Comparison of ENCODE assay signal across 11 mouse cellular contexts in the genomic region with DNA sequence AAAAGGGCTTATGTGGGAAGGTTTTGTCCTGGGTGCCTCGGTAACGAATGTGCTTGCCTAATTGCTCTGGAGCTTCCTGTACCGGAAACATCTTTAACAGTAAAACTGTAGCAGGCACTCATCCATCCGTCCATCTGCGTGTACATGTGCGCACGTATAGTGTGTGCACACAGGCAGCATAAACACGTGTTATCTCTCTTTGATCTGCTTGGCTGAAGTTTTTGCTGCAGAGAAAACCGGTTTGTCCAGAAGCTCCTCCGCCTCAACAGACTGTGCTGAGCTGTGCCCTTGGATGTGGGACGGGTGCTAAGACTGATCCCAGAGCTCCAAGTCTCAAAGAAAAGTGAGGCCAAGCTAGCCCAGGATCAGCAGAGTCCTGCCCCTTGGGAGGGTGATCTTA.
A peak's percentile ranks its signal among the peaks of the same experiment; 100 is the strongest.
DNase-seq lines count a peak whose midpoint lies in the region; ATAC-seq and TF ChIP-seq lines count a peak whose summit lies in the region.
"Had no signal": no experiment of that assay in that cellular context is flagged by ENCODE, and none has a peak within 500 bp of the region (broad histone marks: within the 10 kb centered on the region; RNA-seq: fewer than 3 reads in every experiment).

No protein-coding gene starts in this region.

- no peaks in the 10 kb centered on the region for H3K27me3 ChIP-seq in embryonic facial prominence, embryonic 13.5 days
- no peaks in the 10 kb centered on the region for H3K27me3 ChIP-seq in kidney, postnatal 0 days (ENCODE audit: insufficient read depth, low read length)
- no peaks in the 10 kb centered on the region for H3K27me3 ChIP-seq in splenic B cell, adult 2 months (ENCODE audit: control insufficient read depth, insufficient read depth, low read length, poor library complexity, severe bottlenecking)
- H3K27me3 ChIP-seq: hindbrain, embryonic 12.5 days; Patski had no signal

- no peak overlapping the region for H3K9ac ChIP-seq in embryonic facial prominence, embryonic 13.5 days
- no peak overlapping the region for H3K9ac ChIP-seq in kidney, postnatal 0 days (ENCODE audit: low read depth, low read length)
- H3K9ac ChIP-seq: hindbrain, embryonic 12.5 days had no signal

- H3K36me3 ChIP-seq in embryonic facial prominence, embryonic 13.5 days, result no peaks in the 10 kb centered on the region
- no peaks in the 10 kb centered on the region for H3K36me3 ChIP-seq in kidney, postnatal 0 days (ENCODE audit: insufficient read depth, low read length)
- no peaks in the 10 kb centered on the region for H3K36me3 ChIP-seq in splenic B cell, adult 2 months (ENCODE audit: control insufficient read depth, insufficient read depth, low read length, poor library complexity, severe bottlenecking)
- H3K36me3 ChIP-seq: hindbrain, embryonic 12.5 days had no signal

- no peak overlapping the region for H3K4me3 ChIP-seq in embryonic facial prominence, embryonic 13.5 days
- H3K4me3 ChIP-seq in kidney, postnatal 0 days (replicated peaks; ENCODE audit: low read depth, low read length), result no peak overlapping the region
- H3K4me3 ChIP-seq: hindbrain, embryonic 12.5 days had no signal

- no peak for TF ChIP-seq CTCF in kidney, postnatal 0 days (IDR thresholded peaks at IDR 0.05; ENCODE audit: low read depth)

- peaks cover 22% of the 10 kb centered on the region for H3K4me1 ChIP-seq in embryonic facial prominence, embryonic 13.5 days
- H3K4me1 ChIP-seq in kidney, postnatal 0 days (replicated peaks; ENCODE audit: insufficient read depth, low read length), result peaks cover 13% of the 10 kb centered on the region; the same call in 1 of the 2 replicates

- 58% methylated on average over 11 of the region's 11 CpGs for WGBS in embryonic facial prominence, embryonic 13.5 days
- 54% methylated on average over 11 of the region's 11 CpGs for WGBS in kidney, postnatal 0 days

- H3K27ac ChIP-seq in embryonic facial prominence, embryonic 13.5 days, result peak overlapping the region; percentile 60
- H3K27ac ChIP-seq in kidney, postnatal 0 days, result peak overlapping the region; percentile 66
- H3K27ac ChIP-seq: hindbrain, embryonic 12.5 days had no signal

- peak; percentile 61 for ATAC-seq in embryonic facial prominence, embryonic 13.5 days (ENCODE audit: insufficient number of reproducible peaks, insufficient read depth, low FRiP score, low TSS enrichment, low read depth)
- peak; percentile 55 for ATAC-seq in kidney, postnatal 0 days (replicated peaks; ENCODE audit: low FRiP score, low read depth)
- no peak for ATAC-seq in erythroid progenitor cell, adult 5-6 weeks (replicated peaks; ENCODE audit: low FRiP score, poor library complexity, severe bottlenecking)
- ATAC-seq: Patski had no signal

- H3K9me3 ChIP-seq in embryonic facial prominence, embryonic 13.5 days, result no peaks in the 10 kb centered on the region
- H3K9me3 ChIP-seq in kidney, postnatal 0 days (replicated peaks; ENCODE audit: low read length), result no peaks in the 10 kb centered on the region
- H3K9me3 ChIP-seq: hindbrain, embryonic 12.5 days had no signal

- H3K4me2 ChIP-seq in embryonic facial prominence, embryonic 13.5 days, result no peak overlapping the region; the same call in 1 of the 2 replicates
- no peak overlapping the region for H3K4me2 ChIP-seq in kidney, postnatal 0 days (ENCODE audit: low read length)
- H3K4me2 ChIP-seq: hindbrain, embryonic 12.5 days had no signal

- DNase-seq in kidney, adult 11 months, result peak; percentile 28
- DNase-seq in kidney, adult 18-20 months, result no peak
- DNase-seq in kidney, postnatal 0 days (ENCODE audit: low spot score), result peak; percentile 27
- peak; percentile 23 for DNase-seq in splenic B cell, adult 2 months (ENCODE audit: low read depth, low spot score)
- DNase-seq in frontal cortex, postnatal 10 days (ENCODE audit: low spot score in 2 of 2), result no peak
- DNase-seq in spleen, adult 12 weeks (ENCODE audit: low spot score), result no peak
- DNase-seq: heart, adult 11 months had no signal

Comparison
In these comparisons a context has a peak if more than half of its experiments do, and no peak if none do; other contexts are left out.
1. DNase-seq: peak in kidney, adult 11 months (single experiment), kidney, postnatal 0 days (single experiment) and splenic B cell, adult 2 months (single experiment); none in kidney, adult 18-20 months (single experiment), frontal cortex, postnatal 10 days (0 of 2) and spleen, adult 12 weeks (single experiment).